In the genomic region with DNA sequence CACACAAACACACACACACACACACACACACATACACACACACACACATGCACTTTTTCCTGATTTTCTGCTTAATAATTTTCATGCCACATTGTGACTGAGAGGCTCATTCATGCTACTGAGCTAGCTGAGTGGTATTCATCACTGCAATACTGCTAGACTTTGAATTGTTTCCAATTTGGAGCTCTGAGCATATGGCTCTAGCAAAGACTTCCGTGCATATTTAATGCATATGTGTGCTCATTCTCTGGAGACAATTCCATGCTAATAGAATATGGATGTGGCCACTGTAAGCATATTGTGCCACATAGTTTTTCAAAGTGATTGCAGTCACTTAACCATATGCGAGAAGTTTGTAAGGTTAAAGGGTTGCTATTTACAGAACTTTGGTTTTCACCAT, we compare ENCODE assay signal across 16 mouse cellular contexts.
DNase-seq lines count a peak whose midpoint lies in the region; ATAC-seq and TF ChIP-seq lines count a peak whose summit lies in the region.
"Had no signal": no experiment of that assay in that cellular context is flagged by ENCODE, and none has a peak within 500 bp of the region (broad histone marks: within the 10 kb centered on the region; RNA-seq: fewer than 3 reads in every experiment).

No protein-coding gene starts in this region.

- 35% methylated on average over 2 of the region's 2 CpGs for WGBS in hindbrain, embryonic 16.5 days
- 77% methylated on average over 2 of the region's 2 CpGs for WGBS in intestine, postnatal 0 days

- H3K27me3 ChIP-seq in hindbrain, embryonic 16.5 days (replicated peaks; ENCODE audit: control insufficient read depth, insufficient read depth, low read length) = no peaks in the 10 kb centered on the region
- no peaks in the 10 kb centered on the region for H3K27me3 ChIP-seq in intestine, postnatal 0 days (replicated peaks; ENCODE audit: control insufficient read depth, insufficient read depth, low read length)
- H3K27me3 ChIP-seq: stomach, embryonic 15.5 days had no signal

- TF ChIP-seq CTCF in intestine, postnatal 0 days (IDR thresholded peaks at IDR 0.05; ENCODE audit: low read depth) = no peak

- no peaks in the 10 kb centered on the region for H3K4me1 ChIP-seq in hindbrain, embryonic 16.5 days (ENCODE audit: control insufficient read depth, insufficient read depth, low read depth, low read length)
- no peaks in the 10 kb centered on the region for H3K4me1 ChIP-seq in intestine, postnatal 0 days (replicated peaks; ENCODE audit: control insufficient read depth, insufficient read depth, low read length)
- H3K4me1 ChIP-seq: stomach, embryonic 15.5 days had no signal

- H3K9me3 ChIP-seq in hindbrain, embryonic 16.5 days (ENCODE audit: control insufficient read depth, low read length) = no peaks in the 10 kb centered on the region
- H3K9me3 ChIP-seq in intestine, postnatal 0 days (ENCODE audit: control insufficient read depth) = no peaks in the 10 kb centered on the region
- H3K9me3 ChIP-seq: stomach, embryonic 15.5 days had no signal

- intact Hi-C loops in left cerebral cortex, postnatal 4 days (cut with DNase I) = no loop called here

- H3K4me2 ChIP-seq in hindbrain, embryonic 16.5 days (ENCODE audit: low read length) = no peak overlapping the region
- H3K4me2 ChIP-seq in intestine, postnatal 0 days (replicated peaks; ENCODE audit: low read depth) = no peak overlapping the region
- H3K4me2 ChIP-seq: heart, embryonic 11.5 days; stomach, embryonic 15.5 days had no signal

- ATAC-seq in hindbrain, embryonic 16.5 days = peak; percentile 79
- no peak for ATAC-seq in intestine, postnatal 0 days

- H3K4me3 ChIP-seq in hindbrain, embryonic 16.5 days (ENCODE audit: low read length) = no peak overlapping the region
- H3K4me3 ChIP-seq in intestine, postnatal 0 days (ENCODE audit: low read depth, low read length) = no peak overlapping the region
- H3K4me3 ChIP-seq: stomach, embryonic 15.5 days had no signal

- no peak overlapping the region for H3K9ac ChIP-seq in hindbrain, embryonic 16.5 days (ENCODE audit: low read depth, low read length)
- no peak overlapping the region for H3K9ac ChIP-seq in intestine, postnatal 0 days (ENCODE audit: low read depth, low read length)
- H3K9ac ChIP-seq: stomach, embryonic 15.5 days had no signal

- DNase-seq in cerebellum, postnatal 10 days = peak; percentile 2 to 5
- no peak for DNase-seq in cerebellum, postnatal 36 days
- DNase-seq in left cerebral cortex, adult 9 months (ENCODE audit: low spot score in 2 of 2) = peak; percentile 1
- DNase-seq in left cerebral cortex, postnatal 4 days = no peak
- peak; percentile 39 for DNase-seq in brain, embryonic 18.5 days (ENCODE audit: low read depth, low spot score)
- no peak for DNase-seq in kidney, postnatal 25 days
- DNase-seq: cerebellum, adult 9-10 months; gastrocnemius, postnatal 25 days; heart, postnatal 36 days; liver; lung, adult 2 months; thymus, postnatal 36 days had no signal

- no peaks in the 10 kb centered on the region for H3K36me3 ChIP-seq in hindbrain, embryonic 16.5 days (ENCODE audit: control insufficient read depth, insufficient read depth, low read length)
- no peaks in the 10 kb centered on the region for H3K36me3 ChIP-seq in intestine, postnatal 0 days (ENCODE audit: control insufficient read depth, insufficient read depth)
- H3K36me3 ChIP-seq: stomach, embryonic 15.5 days had no signal

- H3K27ac ChIP-seq in hindbrain, embryonic 16.5 days (ENCODE audit: low read depth, low read length) = no peak overlapping the region
- no peak overlapping the region for H3K27ac ChIP-seq in intestine, postnatal 0 days (ENCODE audit: low read depth, low read length)
- H3K27ac ChIP-seq: stomach, embryonic 15.5 days had no signal

Comparison
In these comparisons a context has a peak if more than half of its experiments do, and no peak if none do; other contexts are left out.
1. DNase-seq: peak in cerebellum, postnatal 10 days (2 of 2), left cerebral cortex, adult 9 months (2 of 2) and brain, embryonic 18.5 days (single experiment); none in cerebellum, postnatal 36 days (0 of 2), left cerebral cortex, postnatal 4 days (single experiment) and kidney, postnatal 25 days (0 of 2).